Mouse (Mus musculus): Measurements from ENCODE around the gene Shh. TPM values are rescaled to one million over a fixed set of nuclear protein-coding genes. Genes with fewer than 3 reads are reported as not detected.

The Shh gene
- polyA plus RNA-seq, 1 experiment = 0.69 TPM

DNA sequence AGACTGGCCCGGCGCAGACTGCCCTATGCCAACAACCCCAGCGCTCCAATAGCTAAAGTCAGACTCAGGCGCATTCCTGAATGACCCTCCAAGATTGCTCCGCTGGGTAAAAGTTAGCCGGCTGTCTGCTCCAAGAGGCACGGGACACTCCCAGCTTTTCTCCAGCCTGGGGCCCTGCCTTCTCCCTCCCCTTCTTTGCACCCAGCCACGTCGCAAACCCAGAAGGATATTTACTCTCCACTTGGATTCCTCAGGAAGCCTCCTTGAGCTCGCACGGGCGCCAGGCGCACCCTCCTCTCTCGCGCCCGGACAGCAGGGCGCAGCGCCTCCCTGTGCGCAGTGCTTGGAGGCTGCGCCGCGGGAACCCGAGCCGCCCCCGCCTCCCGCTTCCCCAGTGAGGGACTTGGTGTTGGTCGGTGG lies 8.2 kb downstream of the Shh start:
- TF ChIP-seq POLR2A (IDR thresholded peaks at IDR 0.05; ENCODE audit: low read depth, low read length) (no peak), CTCF (conservative IDR thresholded peaks at IDR 0.05; ENCODE audit: insufficient read depth, insufficient read length, low read depth, low read length) (no peak)
- Histone ChIP-seq H3K27ac (ENCODE audit: insufficient read depth, low read depth, low read length) (no peak overlapping the region), H3K27me3 (replicated peaks; ENCODE audit: control insufficient read depth, insufficient read depth, low read length) (peaks cover 1% of the 10 kb centered on the region; the same call in 1 of the 2 replicates), H3K4me3 (ENCODE audit: insufficient read depth, low read depth, low read length) (no peak overlapping the region), H3K36me3 (ENCODE audit: control insufficient read depth, insufficient read depth, low read length) (no peaks in the 10 kb centered on the region), H3K4me1 (ENCODE audit: control insufficient read depth, insufficient read depth, low read length) (0 out of 2 replicates have a peak, but pooled peaks cover 4% of the 10 kb centered on the region)
- 3% methylated on average over 27 of the region's 27 CpGs for WGBS
- no peak for DNase-seq

DNA sequence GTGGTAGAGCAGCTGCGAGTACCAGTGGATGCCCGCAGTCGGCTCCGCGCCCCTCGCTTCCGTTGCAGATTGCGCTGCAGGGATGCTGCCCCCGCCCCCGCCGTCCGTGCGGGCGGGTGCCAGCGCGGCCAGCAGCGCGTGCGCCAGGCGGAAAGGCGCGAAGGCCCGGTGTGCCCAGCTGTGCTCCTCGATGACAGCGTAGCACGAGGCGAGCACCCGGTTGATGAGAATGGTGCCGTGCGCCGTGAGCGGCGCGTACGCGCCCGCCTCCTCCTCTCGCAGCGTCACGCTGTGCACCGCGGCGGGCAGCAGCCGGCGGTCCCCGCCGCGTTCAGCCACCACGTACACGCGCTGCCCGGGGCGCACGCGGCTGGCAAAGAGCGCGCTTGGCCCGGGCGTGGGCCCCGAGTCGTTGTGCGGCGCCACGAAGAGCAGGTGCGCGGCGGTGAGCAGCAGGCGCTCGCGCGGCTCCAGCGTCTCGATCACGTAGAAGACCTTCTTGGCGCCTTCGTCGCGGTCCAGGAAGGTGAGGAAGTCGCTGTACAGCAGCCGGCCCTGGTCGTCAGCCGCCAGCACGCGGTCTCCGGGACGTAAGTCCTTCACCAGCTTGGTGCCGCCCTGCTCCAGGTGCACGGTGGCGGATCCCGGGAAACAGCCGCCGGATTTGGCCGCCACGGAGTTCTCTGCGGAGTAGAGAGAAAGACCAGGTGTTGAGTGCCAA lies 9.0 kb downstream of the Shh start:
- no peak overlapping the region for H3K27ac ChIP-seq (ENCODE audit: insufficient read depth, low read depth, low read length)
- TF ChIP-seq CTCF (conservative IDR thresholded peaks at IDR 0.05; ENCODE audit: insufficient read depth, insufficient read length, low read depth, low read length) = no peak
- no peak for TF ChIP-seq POLR2A (IDR thresholded peaks at IDR 0.05; ENCODE audit: low read depth, low read length)
- 7% methylated on average over 95 of the region's 95 CpGs for WGBS
- H3K4me1 ChIP-seq (ENCODE audit: control insufficient read depth, insufficient read depth, low read length) = 0 out of 2 replicates have a peak, but pooled peaks cover under 1% of the 10 kb centered on the region
- peaks cover 1% of the 10 kb centered on the region; the same call in 1 of the 2 replicates for H3K27me3 ChIP-seq (replicated peaks; ENCODE audit: control insufficient read depth, insufficient read depth, low read length)
- H3K4me3 ChIP-seq (ENCODE audit: insufficient read depth, low read depth, low read length) = no peak overlapping the region
- H3K36me3 ChIP-seq (ENCODE audit: control insufficient read depth, insufficient read depth, low read length) = no peaks in the 10 kb centered on the region
- DNase-seq = no peak

DNA sequence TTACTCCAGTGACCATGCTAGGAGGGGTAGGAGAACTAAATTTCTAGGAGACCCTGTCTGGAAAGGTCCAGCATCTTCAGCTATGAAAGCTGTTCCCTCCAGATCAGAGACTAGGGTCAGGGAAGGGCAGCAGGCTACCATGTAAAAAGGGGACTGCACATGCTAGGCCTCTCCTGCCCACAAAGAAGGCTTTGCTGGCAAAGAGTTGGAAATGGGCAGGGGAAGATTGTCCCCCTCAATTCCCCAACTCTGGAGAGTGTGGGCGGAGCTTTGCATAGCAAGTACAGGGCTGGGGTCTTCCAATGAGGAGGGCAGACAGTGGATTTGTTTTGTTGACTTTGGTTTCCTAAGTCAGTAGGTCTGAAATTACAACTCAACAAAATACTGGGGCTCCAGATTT lies 10.7 kb downstream of the Shh start:
- no peak for DNase-seq
- Histone ChIP-seq H3K27ac (ENCODE audit: insufficient read depth, low read depth, low read length) (no peak overlapping the region), H3K4me3 (ENCODE audit: insufficient read depth, low read depth, low read length) (no peak overlapping the region), H3K4me1 (ENCODE audit: control insufficient read depth, insufficient read depth, low read length) (no peaks in the 10 kb centered on the region), H3K27me3 (replicated peaks; ENCODE audit: control insufficient read depth, insufficient read depth, low read length) (peaks cover 1% of the 10 kb centered on the region; the same call in 1 of the 2 replicates), H3K36me3 (ENCODE audit: control insufficient read depth, insufficient read depth, low read length) (no peaks in the 10 kb centered on the region)
- WGBS = 87% methylated on average over 1 of the region's 1 CpGs
- TF ChIP-seq POLR2A (IDR thresholded peaks at IDR 0.05; ENCODE audit: low read depth, low read length) (no peak), CTCF (conservative IDR thresholded peaks at IDR 0.05; ENCODE audit: insufficient read depth, insufficient read length, low read depth, low read length) (no peak)

DNA sequence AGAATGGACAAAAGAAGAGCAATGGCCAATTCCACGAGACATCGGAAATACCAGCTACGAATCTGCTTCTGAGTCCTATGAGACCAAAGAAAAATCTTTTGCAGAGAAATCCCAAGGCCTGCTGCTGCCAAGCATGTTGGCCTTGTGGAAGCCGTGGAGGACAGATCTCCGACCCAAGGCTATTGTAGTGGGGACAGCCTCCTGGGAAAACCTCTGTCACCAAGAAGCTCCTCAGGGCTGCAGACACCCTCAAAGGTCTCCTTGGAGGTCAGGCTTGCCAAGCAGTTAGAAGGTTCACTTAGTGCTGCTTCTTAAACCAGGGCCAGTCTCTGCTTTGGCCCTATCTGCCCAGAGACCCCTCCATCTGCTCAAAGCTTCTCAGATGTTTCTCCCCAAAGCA lies 11.3 kb downstream of the Shh start:
- DNase-seq = no peak
- H3K4me3 ChIP-seq (ENCODE audit: insufficient read depth, low read depth, low read length) = no peak overlapping the region
- H3K36me3 ChIP-seq (ENCODE audit: control insufficient read depth, insufficient read depth, low read length) = no peaks in the 10 kb centered on the region
- no peaks in the 10 kb centered on the region for H3K4me1 ChIP-seq (ENCODE audit: control insufficient read depth, insufficient read depth, low read length)
- no peak overlapping the region for H3K27ac ChIP-seq (ENCODE audit: insufficient read depth, low read depth, low read length)
- TF ChIP-seq CTCF (conservative IDR thresholded peaks at IDR 0.05; ENCODE audit: insufficient read depth, insufficient read length, low read depth, low read length) = no peak
- TF ChIP-seq POLR2A (IDR thresholded peaks at IDR 0.05; ENCODE audit: low read depth, low read length) = no peak
- 95% methylated on average over 5 of the region's 5 CpGs for WGBS
- peaks cover 1% of the 10 kb centered on the region; the same call in 1 of the 2 replicates for H3K27me3 ChIP-seq (replicated peaks; ENCODE audit: control insufficient read depth, insufficient read depth, low read length)

DNA sequence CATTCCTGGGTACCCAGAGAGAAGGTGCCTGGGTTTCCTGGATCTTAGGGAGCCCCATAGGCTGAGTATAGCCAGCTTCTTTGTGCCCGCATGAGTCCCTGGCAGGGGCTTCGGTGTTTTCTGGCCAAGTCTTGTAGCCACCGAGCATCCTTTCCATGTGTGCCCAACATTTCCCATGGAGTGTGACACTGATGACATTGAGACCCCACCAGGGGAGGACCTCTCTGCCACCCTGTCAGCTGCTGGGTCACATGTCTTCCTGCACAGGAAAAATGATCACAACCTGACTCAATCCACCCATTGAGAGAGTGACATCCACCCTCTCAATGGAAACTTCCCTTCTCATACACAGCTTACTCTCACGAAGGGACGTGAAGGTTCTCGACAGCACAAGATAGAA lies 12.5 kb downstream of the Shh start:
- Histone ChIP-seq H3K36me3 (ENCODE audit: control insufficient read depth, insufficient read depth, low read length) (no peaks in the 10 kb centered on the region), H3K4me1 (ENCODE audit: control insufficient read depth, insufficient read depth, low read length) (no peaks in the 10 kb centered on the region), H3K27me3 (replicated peaks; ENCODE audit: control insufficient read depth, insufficient read depth, low read length) (peaks cover 1% of the 10 kb centered on the region; the same call in 1 of the 2 replicates), H3K27ac (ENCODE audit: insufficient read depth, low read depth, low read length) (no peak overlapping the region), H3K4me3 (ENCODE audit: insufficient read depth, low read depth, low read length) (no peak overlapping the region)
- no peak for DNase-seq
- 92% methylated on average over 6 of the region's 6 CpGs for WGBS
- no peak for TF ChIP-seq CTCF (conservative IDR thresholded peaks at IDR 0.05; ENCODE audit: insufficient read depth, insufficient read length, low read depth, low read length)
- no peak for TF ChIP-seq POLR2A (IDR thresholded peaks at IDR 0.05; ENCODE audit: low read depth, low read length)

DNA sequence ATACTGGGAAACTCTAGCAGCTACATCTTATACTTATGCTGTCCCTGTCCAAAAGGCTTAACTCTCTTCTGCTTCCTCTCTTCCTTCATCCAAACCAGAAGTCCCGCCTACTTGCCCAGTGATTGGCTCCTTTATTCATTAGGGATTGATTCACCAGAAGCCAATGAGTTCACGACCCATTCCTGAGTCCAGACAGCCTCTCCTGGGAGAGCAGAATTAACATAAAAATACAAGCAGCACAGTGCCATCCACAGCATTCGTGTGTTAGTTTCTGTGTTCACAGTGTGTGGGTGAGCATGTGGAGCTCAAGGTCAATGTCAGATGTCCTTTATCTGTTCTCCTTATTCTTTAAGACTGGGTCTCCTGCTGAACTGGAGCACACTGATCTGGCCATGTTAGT lies 13.5 kb downstream of the Shh start:
- TF ChIP-seq CTCF (conservative IDR thresholded peaks at IDR 0.05; ENCODE audit: insufficient read depth, insufficient read length, low read depth, low read length) (no peak), POLR2A (IDR thresholded peaks at IDR 0.05; ENCODE audit: low read depth, low read length) (no peak)
- Histone ChIP-seq H3K27me3 (replicated peaks; ENCODE audit: control insufficient read depth, insufficient read depth, low read length) (0 out of 2 replicates have a peak, but pooled peaks cover 1% of the 10 kb centered on the region), H3K36me3 (ENCODE audit: control insufficient read depth, insufficient read depth, low read length) (no peaks in the 10 kb centered on the region), H3K27ac (ENCODE audit: insufficient read depth, low read depth, low read length) (no peak overlapping the region), H3K4me3 (ENCODE audit: insufficient read depth, low read depth, low read length) (no peak overlapping the region), H3K4me1 (ENCODE audit: control insufficient read depth, insufficient read depth, low read length) (no peaks in the 10 kb centered on the region)
- 46% methylated on average over 3 of the region's 3 CpGs for WGBS
- no peak for DNase-seq

DNA sequence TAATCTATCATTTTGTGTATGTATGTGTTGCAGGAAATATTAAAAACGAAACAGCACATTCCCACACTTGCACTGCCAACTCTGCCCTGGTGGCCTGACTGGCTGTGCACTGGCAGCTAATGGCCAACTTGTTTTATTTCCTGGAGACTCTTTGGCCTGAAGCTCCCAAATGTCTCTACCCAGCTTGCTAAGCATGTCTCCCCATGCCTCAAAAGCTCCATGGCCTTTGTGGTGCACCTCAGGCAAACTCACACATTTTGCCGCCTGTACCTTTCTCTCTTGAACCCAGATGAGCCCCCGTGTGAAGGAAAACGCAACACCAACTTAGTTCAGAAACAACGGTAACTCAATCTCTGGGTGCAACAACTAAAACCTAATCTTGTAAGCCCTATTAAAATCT lies 14.0 kb downstream of the Shh start:
- TF ChIP-seq CTCF (conservative IDR thresholded peaks at IDR 0.05; ENCODE audit: insufficient read depth, insufficient read length, low read depth, low read length) (no peak), POLR2A (IDR thresholded peaks at IDR 0.05; ENCODE audit: low read depth, low read length) (no peak)
- WGBS = 83% methylated on average over 5 of the region's 5 CpGs
- Histone ChIP-seq H3K36me3 (ENCODE audit: control insufficient read depth, insufficient read depth, low read length) (no peaks in the 10 kb centered on the region), H3K4me3 (ENCODE audit: insufficient read depth, low read depth, low read length) (no peak overlapping the region), H3K4me1 (ENCODE audit: control insufficient read depth, insufficient read depth, low read length) (no peaks in the 10 kb centered on the region), H3K27ac (ENCODE audit: insufficient read depth, low read depth, low read length) (no peak overlapping the region), H3K27me3 (replicated peaks; ENCODE audit: control insufficient read depth, insufficient read depth, low read length) (0 out of 2 replicates have a peak, but pooled peaks cover 1% of the 10 kb centered on the region)
- no peak for DNase-seq

Measured in kidney, adult 2 months (tissue).